Mouse (Mus musculus) forebrain, embryonic 11.5 days (tissue): ENCODE measurements at regions not wholly inside any gene's neighbourhood (a gene's known extent, or its start where the extent isn't known, plus 50 kb on each side); places are given as distances from the start of the nearest gene placed in this dataset.

ENCODE experiments used
- ATAC-seq: fragments of 200-750 bp; cut with Nextera tagmentation; replicated peaks from 2 replicates; pipeline ENCODE4 v1.8.0; 2017; ENCODE audit warnings: moderate TSS enrichment; ENCODE audit not compliant: low FRiP score
- DNase-seq: peaks from one replicate; pipeline ENCODE4 v3.0.0-alpha.2; 2017; ENCODE audit warnings: low spot score
- H3K27ac ChIP-seq: fragments of 300-500 bp; sonication (generic); 2 replicates; pipeline ENCODE4 v1.5.1; 2014; ENCODE audit warnings: low read depth, low read length
- H3K27me3 ChIP-seq: fragments of 300-500 bp; sonication (generic); 2 replicates; pipeline ENCODE4 v1.6.1; 2014; ENCODE audit warnings: mild to moderate bottlenecking, low read length, mixed read lengths; ENCODE audit not compliant: control insufficient read depth, insufficient read depth
- H3K36me3 ChIP-seq: fragments of 300-500 bp; sonication (generic); 2 replicates; pipeline ENCODE4 v1.6.1; 2014; ENCODE audit warnings: mild to moderate bottlenecking, low read length, moderate library complexity, mixed read lengths; ENCODE audit not compliant: control insufficient read depth, insufficient read depth
- H3K4me1 ChIP-seq: fragments of 300-500 bp; sonication (generic); replicated peaks from 2 replicates; pipeline ENCODE4 v1.6.1; 2014; ENCODE audit warnings: low read length, mixed read lengths; ENCODE audit not compliant: control insufficient read depth, insufficient read depth
- H3K4me2 ChIP-seq: fragments of 300-500 bp; sonication (generic); 2 replicates; pipeline ENCODE4 v1.6.1; 2014; ENCODE audit warnings: low read depth, mild to moderate bottlenecking, low read length, moderate library complexity, mixed read lengths; ENCODE audit not compliant: severe bottlenecking
- H3K4me3 ChIP-seq: fragments of 300-500 bp; sonication (generic); 2 replicates; pipeline ENCODE4 v1.5.1; 2014; ENCODE audit warnings: low read depth, low read length
- H3K9ac ChIP-seq: fragments of 300-500 bp; sonication (generic); 2 replicates; pipeline ENCODE4 v1.6.1; 2014; ENCODE audit warnings: low read length
- H3K9me3 ChIP-seq: fragments of 300-500 bp; sonication (generic); 2 replicates; pipeline ENCODE4 v1.6.1; 2016; ENCODE audit warnings: low read length, mixed read lengths; ENCODE audit not compliant: control insufficient read depth
- WGBS: fragments of 180-500 bp; shearing (Covaris S2); extraction: QIAGEN DNeasy Blood & Tissue Kit; methylation state at CpG from one replicate; pipeline ENCODE4 v1.1.7; 2014; 5-methylcytosine and 5-hydroxymethylcytosine counted together

GRCm38 (mm10) chr3:149638324-149638723 lies 648.0 kb upstream of the Adgrl2 start:
- H3K4me1 ChIP-seq: no peaks in the 10 kb centered on the region
- no peak for ATAC-seq
- no peaks in the 10 kb centered on the region for H3K36me3 ChIP-seq
- no peak for DNase-seq
- no peaks in the 10 kb centered on the region for H3K27me3 ChIP-seq
- H3K9me3 ChIP-seq: no peaks in the 10 kb centered on the region
- 80% methylated on average over 2 of the region's 2 CpGs for WGBS
- no peak overlapping the region for H3K4me3 ChIP-seq
- no peak overlapping the region for H3K4me2 ChIP-seq
- no peak overlapping the region for H3K9ac ChIP-seq
- H3K27ac ChIP-seq: no peak overlapping the region

DNA sequence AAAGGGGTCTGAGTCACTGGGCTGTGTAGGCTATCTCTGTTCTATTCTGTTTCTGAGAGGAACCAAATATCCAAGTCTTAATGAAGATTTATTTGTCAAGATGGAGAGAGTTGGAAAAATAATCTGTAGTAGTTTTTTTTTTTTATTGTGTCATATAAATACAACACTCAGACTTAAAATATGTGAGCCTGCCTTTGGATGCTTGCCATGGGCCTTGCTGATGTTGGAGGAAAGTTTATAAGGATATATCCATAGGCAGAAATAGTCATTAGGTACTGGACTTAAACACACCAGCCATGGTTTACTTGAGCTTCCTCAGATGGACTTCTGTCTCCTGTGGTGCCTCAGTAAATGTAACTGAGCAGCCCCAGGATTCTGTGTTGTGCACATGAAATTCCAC lies 635.8 kb upstream of the Adgrl2 start:
- no peak for DNase-seq

DNA sequence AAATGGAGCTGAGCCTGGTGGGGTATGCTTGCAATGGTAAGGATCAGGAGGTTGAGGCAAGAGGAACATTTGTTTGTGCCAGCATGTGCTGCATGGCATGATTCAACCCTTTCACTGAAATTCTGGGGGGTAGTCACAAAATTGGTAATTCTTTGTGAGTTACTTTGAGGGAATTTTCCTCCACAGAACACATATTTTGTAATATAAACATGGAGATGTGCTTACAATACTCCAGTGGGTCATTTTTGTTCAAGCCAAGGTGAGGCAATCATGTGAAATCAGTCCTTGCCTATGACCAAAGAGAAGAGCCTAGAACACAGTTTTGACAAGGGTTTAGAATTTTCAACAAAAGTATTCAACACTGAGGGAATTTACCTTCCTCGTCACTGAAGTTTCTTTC lies 635.1 kb upstream of the Adgrl2 start:
- WGBS: 85% methylated on average over 1 of the region's 1 CpGs
- no peak for DNase-seq
- Histone ChIP-seq H3K4me3 (no peak overlapping the region), H3K27me3 (no peaks in the 10 kb centered on the region), H3K9me3 (no peaks in the 10 kb centered on the region), H3K9ac (no peak overlapping the region), H3K4me2 (no peak overlapping the region), H3K36me3 (no peaks in the 10 kb centered on the region), H3K4me1 (no peaks in the 10 kb centered on the region), H3K27ac (no peak overlapping the region)
- no peak for ATAC-seq

More for the DNA sequence above, 635.8 kb upstream of the Adgrl2 start:
- H3K36me3 ChIP-seq: no peaks in the 10 kb centered on the region
- H3K4me1 ChIP-seq: no peaks in the 10 kb centered on the region
- no peak overlapping the region for H3K4me3 ChIP-seq
- H3K27ac ChIP-seq: no peak overlapping the region
- H3K9me3 ChIP-seq: no peaks in the 10 kb centered on the region
- no peak overlapping the region for H3K9ac ChIP-seq
- no peaks in the 10 kb centered on the region for H3K27me3 ChIP-seq
- ATAC-seq: no peak
- no peak overlapping the region for H3K4me2 ChIP-seq

- 87% methylated on average over 3 of the region's 3 CpGs for WGBS
- ATAC-seq (no peak), DNase-seq (no peak)
- no peak overlapping the region for H3K4me3 ChIP-seq
- H3K9me3 ChIP-seq: no peaks in the 10 kb centered on the region
- no peak overlapping the region for H3K9ac ChIP-seq
- H3K36me3 ChIP-seq: no peaks in the 10 kb centered on the region
- H3K4me2 ChIP-seq: no peak overlapping the region
- H3K27ac ChIP-seq: no peak overlapping the region
- H3K4me1 ChIP-seq: no peaks in the 10 kb centered on the region
- no peaks in the 10 kb centered on the region for H3K27me3 ChIP-seq
Observed at GRCm38 (mm10) chr3:149625066-149625465, 634.7 kb upstream of the Adgrl2 start.

DNA sequence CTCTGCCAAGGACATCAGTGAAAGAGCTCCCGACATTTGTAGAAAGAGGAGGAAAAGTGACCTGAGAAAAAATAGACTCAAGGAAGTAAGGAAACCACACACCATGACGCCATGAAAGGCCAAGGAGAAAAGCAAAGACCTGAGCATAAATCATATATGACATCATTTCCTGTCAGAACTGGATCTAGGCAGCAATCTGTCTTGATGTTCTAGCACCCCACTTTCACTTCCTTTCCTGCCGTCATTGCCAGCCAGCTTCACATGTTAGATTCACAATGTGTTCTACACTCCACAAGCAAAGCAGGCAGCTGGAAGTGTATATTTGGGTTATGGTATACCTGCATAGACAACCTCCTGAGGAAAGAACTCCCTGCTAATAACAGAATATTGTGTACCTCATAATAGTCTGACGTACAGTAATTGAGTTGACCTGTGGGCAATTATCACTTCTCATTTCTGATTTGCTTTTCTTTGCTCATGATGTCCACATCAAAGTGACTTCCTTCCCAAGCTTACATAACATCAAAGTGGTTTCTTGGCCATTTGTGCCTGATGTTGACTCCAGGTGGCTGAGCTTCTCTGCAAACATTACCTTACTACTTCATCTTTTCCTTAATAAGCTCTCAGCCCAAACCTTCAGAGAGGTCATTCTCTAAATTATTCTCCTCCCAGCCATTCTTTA lies 633.6 kb upstream of the Adgrl2 start:
- ATAC-seq: no peak
- DNase-seq: no peak
- H3K4me2 ChIP-seq: no peak overlapping the region

GRCm38 (mm10) chr3:149603865-149604264 lies 613.5 kb upstream of the Adgrl2 start:
- Histone ChIP-seq H3K9ac (no peak overlapping the region), H3K4me3 (no peak overlapping the region), H3K4me1 (no peaks in the 10 kb centered on the region), H3K36me3 (no peaks in the 10 kb centered on the region), H3K4me2 (no peak overlapping the region), H3K9me3 (no peaks in the 10 kb centered on the region), H3K27me3 (no peaks in the 10 kb centered on the region), H3K27ac (no peak overlapping the region)
- 29% methylated on average over 5 of the region's 5 CpGs for WGBS
- DNase-seq (peak; percentile 50), ATAC-seq (0 out of 2 replicates have a peak, but pooled peaks have one; percentile 53)

More for the DNA sequence above, 633.6 kb upstream of the Adgrl2 start:
- H3K4me1 ChIP-seq: no peaks in the 10 kb centered on the region
- H3K27ac ChIP-seq: no peak overlapping the region
- no peak overlapping the region for H3K9ac ChIP-seq
- H3K4me3 ChIP-seq: no peak overlapping the region
- no peaks in the 10 kb centered on the region for H3K9me3 ChIP-seq
- 92% methylated on average over 4 of the region's 4 CpGs for WGBS
- H3K36me3 ChIP-seq: no peaks in the 10 kb centered on the region
- H3K27me3 ChIP-seq: no peaks in the 10 kb centered on the region

- no peaks in the 10 kb centered on the region for H3K36me3 ChIP-seq
- no peak overlapping the region for H3K27ac ChIP-seq
- H3K9me3 ChIP-seq: no peaks in the 10 kb centered on the region
- 82% methylated on average over 5 of the region's 5 CpGs for WGBS
- no peak overlapping the region for H3K4me2 ChIP-seq
- H3K9ac ChIP-seq: no peak overlapping the region
- H3K4me1 ChIP-seq: no peaks in the 10 kb centered on the region
- ATAC-seq (no peak), DNase-seq (no peak)
- H3K4me3 ChIP-seq: no peak overlapping the region
- no peaks in the 10 kb centered on the region for H3K27me3 ChIP-seq
Observed at GRCm38 (mm10) chr3:149601276-149601675, 610.9 kb upstream of the Adgrl2 start.

DNA sequence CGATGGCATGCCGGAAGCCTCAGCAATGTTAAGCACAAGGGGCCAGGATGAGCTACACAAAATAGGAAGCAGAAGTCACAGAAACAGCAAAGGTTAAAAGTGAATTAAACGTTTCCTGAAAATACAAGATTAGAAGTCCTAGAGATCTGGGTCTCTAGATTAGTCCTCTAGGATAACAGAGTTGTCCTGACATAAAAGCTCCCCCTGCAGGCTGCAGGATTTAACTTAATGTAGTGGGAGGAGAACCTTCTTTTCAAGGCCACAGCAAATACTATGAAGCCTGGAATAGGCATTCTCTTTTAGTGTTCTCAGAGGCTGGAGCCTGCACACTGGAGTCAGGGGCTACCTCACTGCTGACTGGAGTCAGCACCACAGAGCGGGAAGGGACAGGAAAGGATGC lies 604.1 kb upstream of the Adgrl2 start:
- whole genome bisulfite sequencing: 65% methylated on average over 4 of the region's 4 CpGs
- no peak overlapping the region for H3K27ac ChIP-seq
- H3K4me1 ChIP-seq: no peaks in the 10 kb centered on the region
- ATAC-seq (no peak), DNase-seq (no peak)
- H3K36me3 ChIP-seq: no peaks in the 10 kb centered on the region
- H3K4me3 ChIP-seq: no peak overlapping the region
- no peak overlapping the region for H3K4me2 ChIP-seq
- no peaks in the 10 kb centered on the region for H3K9me3 ChIP-seq
- no peaks in the 10 kb centered on the region for H3K27me3 ChIP-seq
- H3K9ac ChIP-seq: no peak overlapping the region

DNA sequence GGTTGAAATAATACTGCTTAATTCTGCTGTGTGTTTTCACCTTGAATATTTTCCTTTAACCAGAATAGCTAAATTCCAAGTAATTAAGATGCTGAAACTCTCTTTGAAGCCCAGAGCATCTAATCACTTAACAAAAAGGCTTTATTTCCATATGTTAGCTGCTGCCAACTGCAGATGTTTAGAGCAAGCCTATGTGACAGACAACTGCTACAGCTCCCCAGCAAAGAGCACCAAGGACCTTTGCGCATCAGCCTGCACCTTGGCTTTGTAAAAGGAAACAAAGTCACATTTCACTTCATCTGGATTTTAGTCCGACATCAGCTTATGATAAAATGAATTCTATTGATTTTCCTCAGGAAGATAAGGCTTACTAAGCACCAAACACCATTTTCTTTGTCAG lies 595.4 kb upstream of the Adgrl2 start:
- no peak overlapping the region for H3K9ac ChIP-seq
- no peak overlapping the region for H3K4me2 ChIP-seq
- no peak overlapping the region for H3K27ac ChIP-seq
- no peaks in the 10 kb centered on the region for H3K4me1 ChIP-seq
- no peaks in the 10 kb centered on the region for H3K27me3 ChIP-seq
- H3K36me3 ChIP-seq: no peaks in the 10 kb centered on the region
- no peaks in the 10 kb centered on the region for H3K9me3 ChIP-seq
- no peak for DNase-seq
- ATAC-seq: no peak
- no peak overlapping the region for H3K4me3 ChIP-seq
- 29% methylated on average over 2 of the region's 2 CpGs for whole genome bisulfite sequencing
